Mouse (Mus musculus) fibroblast of lung, adult 2 months (primary cell): ENCODE measurements at regions not wholly inside any gene's neighbourhood (a gene's known extent, or its start where the extent isn't known, plus 50 kb on each side); places are given as distances from the start of the nearest gene placed in this dataset.

ENCODE experiments used
- DNase-seq: peaks from one replicate; pipeline ENCODE4 v3.0.0-alpha.2; 2011; ENCODE audit warnings: low read depth

DNA sequence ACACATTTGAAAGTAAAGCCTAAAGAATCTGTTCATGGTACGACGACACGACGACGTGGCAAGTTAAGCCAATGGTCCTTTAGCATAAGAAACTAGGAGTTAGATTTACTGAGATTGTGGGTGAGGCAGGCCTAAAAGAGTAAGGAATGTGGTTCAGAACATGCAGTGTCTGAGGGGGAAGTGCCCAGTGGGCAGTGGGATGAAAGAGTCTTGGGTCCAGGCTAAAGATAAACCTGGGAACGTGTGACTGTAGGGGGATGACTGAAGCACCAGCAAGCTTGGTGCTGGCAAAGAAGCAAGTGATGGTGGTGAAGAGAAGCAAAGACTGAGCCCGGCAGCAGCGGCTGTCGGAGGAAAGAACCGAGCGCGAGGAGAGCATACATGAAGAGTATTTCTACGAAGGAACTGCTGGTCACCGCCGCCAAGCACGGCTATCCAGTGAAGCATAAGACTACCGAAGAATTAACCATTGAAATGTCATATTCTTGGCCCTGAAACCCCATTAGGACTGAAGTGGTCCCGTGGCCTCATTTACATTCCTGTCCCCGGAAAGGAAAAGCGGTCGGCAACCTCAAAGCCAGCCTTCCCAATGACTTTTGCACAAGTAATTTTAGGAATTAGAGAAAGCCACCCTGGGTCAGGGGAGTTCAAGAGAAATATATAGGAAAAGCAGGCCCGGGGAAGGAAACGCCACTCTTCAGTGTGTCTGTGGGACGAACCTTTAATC is 76.2 kb upstream of the Armc2 start:
- no peak for DNase-seq

DNA sequence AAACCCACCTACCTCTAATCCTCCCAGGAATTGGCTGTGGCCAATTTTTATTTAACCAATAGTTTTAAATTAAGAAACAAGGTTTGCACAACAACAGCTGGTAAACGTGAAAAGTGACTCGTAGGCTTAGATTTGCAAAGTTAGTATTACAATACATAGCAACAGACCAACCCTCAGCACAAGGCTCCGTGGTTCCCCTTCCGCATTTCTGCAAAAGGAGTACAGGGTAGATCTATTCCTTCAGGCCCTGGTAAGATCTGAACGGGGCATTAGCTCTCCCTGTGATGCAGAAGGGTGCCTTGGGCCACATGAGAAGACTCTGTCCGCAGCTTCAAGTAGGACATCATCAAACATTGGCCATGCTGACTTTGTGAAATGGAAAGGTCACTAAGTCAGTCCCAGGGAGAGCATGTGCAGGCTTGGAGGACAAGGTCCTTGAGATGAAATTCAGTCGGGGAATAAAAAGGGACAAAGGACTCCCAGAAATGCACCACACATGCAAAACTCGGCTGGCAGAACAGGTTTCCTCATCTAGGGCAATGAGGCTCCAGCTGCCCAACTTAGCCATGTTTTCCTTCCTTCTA is 75.0 kb upstream of the Armc2 start:
- no peak for DNase-seq

DNA sequence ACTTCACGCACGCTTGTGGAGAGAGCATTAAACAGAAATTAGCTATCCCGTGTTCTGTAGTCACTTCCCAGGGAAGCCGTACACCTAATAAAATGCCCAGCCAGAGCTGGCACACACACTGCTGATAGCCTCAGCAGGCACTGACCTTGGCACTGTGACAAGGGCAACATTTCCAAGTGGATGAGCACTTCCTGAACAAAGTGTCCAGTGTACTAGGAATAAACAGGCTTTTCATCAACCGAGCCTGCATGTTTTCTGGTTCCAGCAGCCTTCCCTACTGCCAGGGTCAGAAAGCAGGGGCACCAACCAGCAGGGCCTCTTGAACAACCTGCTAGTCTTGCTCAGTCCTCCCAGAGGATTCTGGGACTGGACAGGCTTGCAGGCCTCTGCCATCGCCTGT is 74.3 kb upstream of the Armc2 start:
- no peak for DNase-seq

DNA sequence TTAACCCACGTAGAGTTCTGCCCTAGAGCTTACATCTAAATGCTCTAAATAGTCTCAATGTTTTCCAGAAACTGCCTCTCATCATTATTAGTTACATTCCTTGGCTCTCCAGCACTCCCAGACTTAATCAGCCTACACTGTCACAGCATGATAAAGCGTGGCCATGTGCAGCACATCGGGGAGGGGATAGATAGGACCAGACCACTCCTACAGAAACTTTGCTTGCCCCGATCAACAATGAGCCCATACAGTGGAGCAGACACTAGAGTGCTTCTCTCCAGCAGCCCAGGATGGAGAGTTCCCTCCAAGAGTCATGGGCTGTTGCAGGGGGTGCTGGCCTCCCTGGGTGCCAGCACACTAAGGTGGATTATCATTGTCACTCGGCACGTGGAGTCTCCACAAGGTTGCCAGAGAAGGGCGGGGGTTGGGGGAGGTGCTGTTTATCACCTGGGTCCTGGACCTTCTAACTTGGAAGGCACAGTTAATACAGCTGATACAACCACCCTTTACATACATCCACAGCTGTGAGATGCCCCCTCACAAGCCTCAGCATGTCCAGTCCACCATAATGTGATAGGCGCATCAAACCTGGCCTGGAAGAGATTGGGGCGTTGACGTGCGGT is 73.4 kb upstream of the Armc2 start:
- DNase-seq, result no peak

DNA sequence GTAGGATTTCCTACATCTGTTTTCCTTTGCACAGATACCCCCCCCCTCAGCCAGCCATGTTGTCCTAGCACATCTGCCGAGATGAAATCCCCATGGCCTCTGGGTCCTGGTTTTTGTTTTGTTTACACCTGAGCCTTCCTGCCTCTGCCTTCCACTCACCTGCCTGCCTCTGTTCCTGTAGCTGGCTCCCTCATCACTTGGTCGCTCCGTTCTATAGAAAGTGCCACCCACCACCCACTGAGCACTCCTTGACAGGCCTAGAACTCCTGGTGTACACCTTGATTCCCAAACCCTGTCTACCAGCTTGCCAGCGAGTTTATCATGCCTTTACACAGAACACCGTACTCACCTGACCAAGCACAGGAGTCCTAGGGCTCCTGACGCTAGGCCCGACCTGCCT is 72.6 kb upstream of the Armc2 start:
- DNase-seq, result no peak

DNA sequence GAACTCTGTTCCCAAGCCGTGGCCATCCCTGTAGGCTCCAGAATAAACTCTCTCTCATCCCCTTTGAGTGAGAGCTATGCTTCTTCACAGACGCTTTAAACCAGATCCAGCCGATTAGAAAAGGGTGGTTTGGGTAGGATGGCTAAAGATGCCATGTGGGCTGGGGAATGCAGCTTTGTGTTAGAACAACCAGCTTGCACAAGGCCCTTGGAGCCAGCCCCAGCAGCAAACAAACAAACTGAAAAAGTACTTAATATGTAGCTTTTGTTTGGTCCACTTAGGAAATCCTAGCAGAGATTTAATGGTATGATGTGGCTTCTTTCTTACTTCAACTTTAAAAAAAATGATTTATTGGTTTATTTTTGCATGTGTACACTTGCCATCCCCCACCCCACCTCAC is 71.9 kb upstream of the Armc2 start:
- DNase-seq, result no peak

DNA sequence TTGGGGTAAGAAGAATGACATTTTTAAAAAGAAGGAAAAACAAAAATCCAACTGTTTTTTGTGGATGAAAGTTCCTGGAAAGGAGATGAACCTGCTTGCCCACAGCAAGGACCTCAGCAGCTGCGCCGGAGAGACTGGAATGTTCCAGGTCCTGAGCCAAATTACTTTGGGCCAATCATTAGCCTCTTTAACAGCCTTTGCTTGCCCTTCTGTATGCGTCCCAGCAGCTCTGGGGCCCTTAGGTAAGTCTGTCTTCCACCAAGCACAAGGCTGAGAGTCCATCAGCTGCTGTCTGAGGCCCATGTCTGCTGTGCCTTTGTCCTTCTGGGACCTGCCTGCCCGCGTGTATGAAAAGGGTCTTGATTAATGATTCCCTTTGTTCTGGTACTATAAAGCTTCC is 71.4 kb upstream of the Armc2 start:
- DNase-seq, result no peak

DNA sequence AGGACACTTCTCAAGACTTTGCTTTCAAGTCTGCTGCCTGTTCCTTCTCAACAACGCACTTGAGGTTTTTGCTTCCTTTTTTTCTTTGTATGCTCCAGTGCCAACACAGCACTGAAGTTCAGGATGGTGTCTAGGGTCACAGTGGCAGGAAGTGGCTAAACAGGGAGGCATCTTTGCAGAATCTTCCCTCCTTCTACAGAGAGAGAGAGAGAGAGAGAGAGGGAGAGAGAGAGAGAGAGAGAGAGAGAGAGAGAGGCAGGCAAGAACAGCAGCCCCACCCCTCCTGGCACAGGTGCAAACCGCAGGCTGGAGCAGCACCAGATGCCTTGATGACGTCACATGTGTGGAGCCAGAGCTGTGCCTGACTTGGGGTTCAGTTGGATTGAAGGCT is 71.0 kb upstream of the Armc2 start:
- DNase-seq, result peak; percentile 78

DNA sequence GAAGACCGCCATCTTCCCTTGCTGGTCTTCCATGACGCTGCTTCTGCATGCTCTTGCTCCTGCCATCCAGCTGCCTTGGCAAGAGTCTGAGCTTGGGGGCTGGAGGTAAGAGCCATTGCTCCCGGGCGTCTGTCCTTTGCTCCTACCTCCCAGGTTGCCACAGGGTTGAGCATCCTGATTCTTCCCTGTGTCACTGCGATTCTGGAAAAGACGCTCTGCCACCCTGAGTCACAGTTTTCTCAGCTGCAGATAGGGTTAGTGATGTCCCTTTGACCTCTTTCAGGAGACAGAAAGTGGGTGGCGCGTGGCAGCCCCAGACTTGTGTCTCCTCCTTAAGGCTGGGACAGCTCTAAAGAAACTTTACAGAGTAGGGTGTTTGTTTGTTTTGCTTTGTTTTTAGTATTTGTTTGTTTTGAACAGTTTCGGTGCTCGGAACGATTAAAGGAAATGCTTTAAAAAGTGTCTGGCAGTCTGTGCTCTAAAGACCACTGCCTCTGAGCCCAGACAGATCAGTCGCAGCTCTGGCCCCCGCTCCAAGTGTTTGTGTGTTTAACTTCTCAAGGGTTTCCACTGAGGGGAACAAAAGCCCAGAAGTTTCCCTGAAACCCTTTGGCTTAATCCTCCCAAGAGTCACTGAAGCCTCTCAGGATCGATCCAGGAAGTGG is 70.5 kb upstream of the Armc2 start:
- no peak for DNase-seq

DNA sequence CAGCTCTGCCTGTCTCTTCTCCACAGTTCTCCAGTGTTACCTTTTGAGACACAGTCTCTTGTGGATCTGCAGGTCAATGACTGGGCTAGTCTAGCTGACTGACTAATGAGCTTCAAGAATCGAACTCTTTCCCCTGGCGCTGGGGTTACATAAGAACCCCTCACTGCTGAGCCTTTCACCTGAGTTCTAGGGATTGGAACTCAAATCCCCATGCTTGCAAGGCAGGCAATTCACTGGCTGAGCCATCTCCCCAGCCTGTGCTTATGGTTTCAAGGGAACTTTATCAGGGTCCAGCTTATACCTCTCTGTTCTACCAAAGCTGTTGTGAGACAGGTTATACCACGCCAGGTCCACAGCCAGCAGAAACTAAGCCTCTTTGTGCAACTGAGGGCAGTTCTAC is 69.7 kb upstream of the Armc2 start:
- no peak for DNase-seq

DNA sequence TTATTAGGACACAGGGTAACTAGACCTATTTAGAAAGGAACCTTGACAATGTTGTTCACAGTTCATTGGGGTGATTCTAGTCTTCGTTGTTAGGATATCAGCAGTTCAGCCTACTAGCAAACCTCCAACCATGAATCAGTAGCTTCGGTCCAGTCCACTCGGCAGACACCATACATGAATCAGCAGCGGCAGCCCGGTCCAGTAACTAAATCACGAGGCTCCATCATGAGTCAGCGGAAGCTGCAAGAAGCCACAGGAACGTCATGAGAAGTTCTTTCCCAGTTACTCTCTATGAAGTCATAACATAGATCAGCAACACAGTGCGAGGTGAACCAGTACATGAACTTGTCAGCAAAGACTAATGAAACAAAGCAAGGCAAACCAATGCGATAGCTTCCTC is 68.4 kb upstream of the Armc2 start:
- DNase-seq, result no peak

DNA sequence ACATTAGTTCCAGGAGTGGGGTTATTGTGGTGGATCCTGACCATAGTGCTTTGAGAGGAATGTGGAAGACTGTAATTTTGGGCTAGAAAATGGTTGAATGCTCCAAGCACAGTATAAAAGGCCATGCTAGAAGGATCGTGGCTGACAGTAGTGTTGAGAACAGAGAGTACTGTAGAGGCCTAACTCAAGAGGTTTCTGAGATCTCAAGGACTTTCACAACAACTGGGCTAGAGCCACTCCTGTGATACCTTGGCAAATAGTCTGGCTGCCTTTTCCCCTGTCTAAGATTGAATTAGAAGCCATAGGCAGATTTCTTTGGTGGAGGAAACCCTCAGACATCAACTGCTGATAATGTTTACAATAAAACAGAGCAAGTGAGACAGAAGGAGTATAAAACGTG is 67.1 kb upstream of the Armc2 start:
- no peak for DNase-seq

DNA sequence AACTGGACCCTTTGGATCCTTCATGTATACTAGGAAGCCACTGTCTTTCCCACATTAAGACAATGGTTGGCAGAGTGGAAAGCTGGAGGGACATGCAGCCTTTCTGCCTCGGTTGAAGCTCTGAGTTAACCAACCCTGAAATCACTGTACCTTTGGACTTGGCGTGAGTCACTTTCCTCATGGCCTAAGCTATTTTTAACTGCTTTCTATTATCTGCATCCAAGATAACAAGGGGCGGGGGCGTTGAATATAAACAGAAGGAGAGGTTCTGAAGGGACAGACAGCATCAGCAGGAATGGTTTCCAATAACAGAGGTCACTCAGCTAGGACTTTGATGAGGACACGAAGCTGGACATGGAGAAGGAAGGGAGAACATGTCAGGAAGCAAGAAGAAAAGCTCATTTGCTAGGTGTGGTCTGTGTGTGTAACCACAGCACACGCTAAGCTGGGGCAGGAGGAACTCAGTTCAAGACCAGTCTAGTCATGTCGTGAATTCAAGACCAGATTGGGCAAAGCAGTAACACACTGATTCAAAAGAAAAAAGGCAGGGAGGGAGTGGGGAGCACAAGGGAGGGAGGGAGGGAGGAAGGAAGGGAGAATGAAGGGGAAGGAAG is 64.1 kb upstream of the Armc2 start:
- DNase-seq, result no peak

DNA sequence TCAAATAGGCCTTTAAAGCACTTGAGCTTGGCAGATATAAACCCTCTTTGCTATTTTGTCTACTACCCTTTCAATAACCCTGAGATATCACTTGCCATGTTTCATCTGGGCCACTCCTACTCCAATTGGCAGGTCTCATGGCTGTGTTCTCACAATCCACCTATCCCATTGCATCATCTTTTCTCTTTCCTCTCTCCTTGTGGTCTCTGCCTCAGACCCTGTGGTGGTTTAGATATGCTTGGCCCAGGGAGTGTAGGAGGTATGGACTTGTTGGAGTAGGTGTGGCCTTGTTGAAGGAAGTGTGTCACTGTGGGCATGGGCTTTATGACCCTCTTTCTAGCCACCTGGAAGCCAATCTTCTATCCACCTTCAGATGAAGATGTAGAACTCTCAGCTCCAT is 61.5 kb upstream of the Armc2 start:
- no peak for DNase-seq

DNA sequence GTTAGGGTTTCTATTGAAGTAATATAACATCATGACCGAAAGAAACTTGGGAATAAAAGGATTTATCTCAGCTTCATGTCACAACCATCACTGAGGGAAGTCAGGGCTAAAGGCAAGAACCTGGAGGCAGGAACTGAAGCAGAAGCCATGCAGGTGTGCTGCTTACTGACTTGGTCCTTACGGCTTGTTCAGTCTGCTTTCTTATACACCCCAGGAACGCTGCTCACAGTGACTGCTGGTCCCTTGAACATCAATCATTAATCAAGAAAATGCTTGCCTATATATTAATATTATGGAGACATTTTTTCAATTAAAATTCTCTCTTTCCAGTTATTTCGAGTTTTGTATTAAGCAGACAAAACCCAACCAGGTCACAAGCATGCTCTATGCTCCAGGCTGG is 58.5 kb upstream of the Armc2 start:
- no peak for DNase-seq

DNA sequence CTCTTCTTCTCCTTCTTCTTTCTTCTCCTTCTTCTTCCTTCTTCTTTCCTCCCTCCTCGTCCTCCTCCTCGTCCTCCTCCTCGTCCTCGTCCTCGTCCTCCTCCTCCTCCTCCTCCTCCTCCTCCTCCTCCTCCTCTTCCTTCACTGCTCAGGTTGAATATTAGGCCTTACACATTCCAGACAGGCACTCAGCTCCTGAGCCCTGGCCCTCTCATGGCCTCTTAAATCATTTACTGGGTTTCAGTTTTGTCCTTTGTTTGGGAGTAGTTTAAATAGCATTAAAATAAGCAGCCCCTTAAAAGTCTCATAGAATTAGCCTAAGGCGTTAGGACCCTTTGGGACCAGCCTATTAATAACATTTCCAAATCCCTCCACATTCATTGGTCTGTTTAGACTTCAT is 57.3 kb upstream of the Armc2 start:
- no peak for DNase-seq

DNA sequence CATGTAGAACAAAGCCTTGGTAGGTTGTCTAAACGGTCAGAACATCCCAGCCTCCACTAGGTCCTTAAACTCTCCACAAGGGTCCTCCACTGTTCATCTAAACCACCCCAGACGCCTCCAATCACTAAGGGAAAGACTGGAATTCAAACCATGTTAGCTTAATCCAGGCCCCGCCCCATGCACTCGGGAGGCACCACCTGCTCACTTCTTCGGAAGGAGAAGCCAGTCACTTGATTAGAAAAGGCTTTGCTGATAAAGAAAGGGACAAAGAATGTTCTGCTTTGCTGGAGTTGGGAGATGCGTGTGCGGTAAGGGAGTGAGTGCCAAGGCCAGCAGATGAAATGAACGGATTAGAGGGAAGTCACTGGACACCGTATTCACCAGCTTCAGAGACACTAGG is 54.5 kb upstream of the Armc2 start:
- no peak for DNase-seq

DNA sequence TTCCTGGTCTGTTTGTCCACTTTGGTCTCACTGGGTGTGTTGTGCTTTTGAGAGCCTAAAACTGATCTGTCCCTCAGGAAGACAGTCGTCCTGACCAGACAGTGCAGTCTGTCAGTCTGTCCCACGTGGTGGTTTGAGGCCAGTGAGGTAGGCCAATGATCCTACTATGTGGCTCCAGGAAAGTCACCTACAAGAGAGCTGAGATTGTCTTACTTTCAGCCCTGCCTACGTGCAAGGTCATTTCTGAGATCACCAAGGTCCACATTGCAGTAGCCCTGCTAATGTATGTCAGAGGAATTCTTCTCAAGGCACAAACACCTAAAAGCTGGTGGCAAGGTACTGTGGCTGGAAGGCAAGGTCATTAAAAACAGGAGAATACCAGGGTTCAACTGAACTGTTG is 53.9 kb upstream of the Armc2 start:
- no peak for DNase-seq

DNA sequence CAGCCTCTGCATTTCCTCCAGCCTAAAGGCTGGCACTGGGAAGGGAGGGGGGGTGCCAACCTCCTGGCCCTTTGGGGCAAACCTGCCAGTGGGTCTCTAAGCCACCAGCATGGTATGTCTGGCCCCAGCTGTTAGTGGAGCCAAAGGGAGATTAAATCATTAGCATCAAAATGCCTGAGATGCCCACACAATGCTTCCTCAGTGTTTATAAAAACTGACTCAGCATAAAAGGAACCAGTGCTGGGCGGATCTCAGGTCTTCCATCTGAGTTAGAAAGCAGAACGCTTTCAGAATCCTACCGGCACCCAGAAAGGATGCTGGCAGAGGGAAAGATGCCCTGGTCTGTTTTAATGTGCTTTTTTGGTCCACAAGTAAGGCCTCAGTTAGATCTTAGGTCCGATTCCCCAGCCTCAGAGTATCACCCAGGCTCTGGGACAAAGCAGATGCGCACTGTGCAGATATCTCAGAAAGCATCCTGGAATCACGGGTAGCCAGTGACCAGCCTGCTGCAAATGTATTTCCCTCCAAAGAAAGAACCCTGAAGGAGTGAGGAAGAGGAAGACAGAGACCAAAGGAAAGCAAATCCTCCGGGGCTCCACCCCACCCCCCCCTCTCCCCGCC is 53.3 kb upstream of the Armc2 start:
- no peak for DNase-seq

DNA sequence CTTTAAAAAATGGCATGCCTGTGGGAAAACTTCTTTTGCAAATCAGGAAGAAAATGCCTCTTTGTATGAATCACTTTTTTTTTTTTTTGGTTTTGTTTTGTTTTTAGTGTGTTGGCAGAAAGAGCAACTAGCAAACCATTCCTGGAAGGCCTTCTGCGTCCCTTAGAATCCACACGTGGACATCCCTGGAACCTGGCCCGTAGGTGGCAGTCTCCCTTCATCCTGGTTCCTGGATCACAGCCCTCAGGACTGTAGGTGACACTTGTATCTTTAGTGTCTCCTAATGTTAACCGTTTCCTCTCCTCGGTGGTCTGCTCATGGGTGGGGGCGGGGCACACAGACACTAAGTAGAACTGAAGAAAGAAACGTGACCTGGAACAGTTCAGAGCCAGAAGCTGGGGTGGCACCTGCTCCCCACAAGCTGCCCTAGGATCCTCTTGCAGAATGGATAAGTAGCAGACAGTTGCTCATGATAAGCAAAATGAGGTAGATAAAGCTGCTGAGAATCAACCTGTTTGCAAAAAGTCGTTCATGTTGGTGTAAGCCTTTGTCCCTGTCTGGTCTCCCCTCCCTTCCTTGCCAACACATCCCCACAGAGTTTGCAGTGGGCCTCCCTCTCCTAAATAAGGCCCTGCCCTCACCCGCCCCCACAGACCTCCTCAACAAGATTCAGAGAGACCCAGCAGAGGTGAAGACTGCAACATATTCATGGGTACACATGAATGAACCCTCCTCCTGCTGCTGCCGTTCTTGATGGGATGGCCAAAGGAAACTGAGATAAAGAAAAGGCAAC is 52.6 kb upstream of the Armc2 start:
- DNase-seq, result peak; percentile 54

DNA sequence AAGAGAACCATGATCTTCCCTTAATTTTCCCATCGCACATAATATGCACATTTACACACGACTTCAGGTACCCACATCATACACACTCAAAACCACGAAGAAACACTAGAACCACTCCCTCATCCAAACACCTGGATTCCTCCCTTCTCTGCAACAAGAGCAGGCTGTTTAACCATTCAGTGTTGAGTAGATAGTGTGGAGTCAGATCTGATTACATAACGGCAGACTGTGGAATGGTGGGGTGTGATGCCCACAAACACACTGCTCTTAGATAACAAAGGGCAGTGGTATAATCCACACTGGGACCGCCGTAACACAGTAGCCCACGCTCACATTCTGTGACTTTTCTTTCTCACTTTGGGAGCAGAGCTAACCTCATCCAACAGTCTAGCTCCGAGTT is 51.5 kb upstream of the Armc2 start:
- DNase-seq, result no peak

DNA sequence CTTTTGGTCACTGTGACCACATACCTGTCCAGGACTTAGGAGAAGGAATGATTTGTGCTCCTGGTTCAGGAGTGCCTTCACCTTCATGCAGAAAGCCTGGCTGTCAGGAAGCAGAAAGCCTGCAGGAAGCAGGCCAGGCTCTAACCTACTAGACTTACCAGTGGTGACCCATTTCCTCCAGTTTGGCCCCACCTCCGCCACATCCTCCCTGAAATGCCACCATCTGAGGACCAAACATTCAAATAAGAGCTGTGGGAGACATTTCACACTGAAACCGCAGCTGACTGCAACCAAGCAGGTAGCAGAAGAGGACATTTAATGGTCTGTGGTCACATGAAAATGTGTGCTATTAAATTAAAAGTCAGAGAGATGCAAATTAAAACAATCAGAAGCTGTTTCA is 50.3 kb upstream of the Armc2 start:
- no peak for DNase-seq
